Comparison of ENCODE assay signal across 18 mouse cellular contexts in the genomic region with DNA sequence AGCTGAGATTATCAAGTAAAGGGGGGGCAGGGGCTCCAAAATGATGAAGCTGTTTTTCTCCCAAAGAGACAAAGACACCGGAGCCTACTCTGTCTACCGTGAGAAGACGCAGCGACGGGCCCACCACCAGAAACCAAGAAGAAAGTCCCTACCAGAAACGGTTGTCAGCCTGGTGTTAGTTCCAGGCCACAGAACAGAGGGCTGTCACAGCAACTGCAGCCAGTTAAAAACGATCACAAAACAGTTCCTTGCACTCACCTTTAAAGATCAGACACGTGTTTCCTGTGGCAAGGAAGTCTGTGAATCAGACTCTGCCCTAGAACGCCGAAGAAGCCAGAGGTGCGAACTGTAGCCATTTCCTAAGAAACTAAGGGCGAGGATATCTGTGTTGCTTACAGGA. TPM values are rescaled to one million over a fixed set of nuclear protein-coding genes. Genes with fewer than 3 reads are reported as not detected.
DNase-seq lines count a peak whose midpoint lies in the region; ATAC-seq and TF ChIP-seq lines count a peak whose summit lies in the region.
"Had no signal": no experiment of that assay in that cellular context is flagged by ENCODE, and none has a peak within 500 bp of the region (broad histone marks: within the 10 kb centered on the region; RNA-seq: fewer than 3 reads in every experiment).

No protein-coding gene starts in this region.

- in situ Hi-C loops in CH12.LX (cut with MboI; ENCODE audit: low pct_ligation_motif_present, low pct_unique_long_range_greater_than_20kb, low sequenced_read_pairs) = loop anchor here (10.0 kb wide), 1 partner anchor 204 kb away; no protein-coding TSS in a partner anchor

- peak overlapping the region; percentile 50 for H3K4me2 ChIP-seq in CH12.LX (ENCODE audit: insufficient read depth, low read depth, poor library complexity, severe bottlenecking)
- H3K4me2 ChIP-seq: embryonic facial prominence, embryonic 13.5 days; heart, embryonic 15.5 days; liver, embryonic 15.5 days had no signal

- TF ChIP-seq POLR2A in thymus, adult 2 months (IDR thresholded peaks at IDR 0.05; ENCODE audit: control insufficient read depth, extremely low read depth, insufficient read depth, low read length, poor library complexity) = no peak
- TF ChIP-seq POLR2A in CH12.LX (IDR thresholded peaks at IDR 0.05; ENCODE audit: low read depth, low read length) = no peak

- peaks cover 5% of the 10 kb centered on the region for H3K9me3 ChIP-seq in CH12.LX (replicated peaks; ENCODE audit: low read length)
- H3K9me3 ChIP-seq: embryonic facial prominence, embryonic 13.5 days; heart, embryonic 15.5 days; liver, embryonic 15.5 days had no signal

- no peak for TF ChIP-seq EP300 in CH12.LX (IDR thresholded peaks at IDR 0.05; ENCODE audit: low read length)

- WGBS in thymus, adult 2 months = 5% methylated on average over 12 of the region's 12 CpGs

- TF ChIP-seq CTCF in thymus, adult 2 months (IDR thresholded peaks at IDR 0.05; ENCODE audit: borderline replicate concordance, control insufficient read depth, extremely low read depth, insufficient read depth, low read length, poor library complexity) = no peak
- TF ChIP-seq CTCF in CH12.LX (conservative IDR thresholded peaks at IDR 0.05 in 1 of 2, IDR thresholded peaks at IDR 0.05 in 1 of 2; ENCODE audit: low read depth in 2 of 2, low read length in 2 of 2) = no peak

- TF ChIP-seq RAD21 in CH12.LX (IDR thresholded peaks at IDR 0.05; ENCODE audit: low read depth, low read length) = no peak

- no peak for DNase-seq in thymus, adult 2 months
- DNase-seq in thymus, postnatal 25 days = no peak
- no peak for DNase-seq in CH12.LX (ENCODE audit: extremely low read depth)
- no peak for DNase-seq in cerebellum, postnatal 25 days
- no peak for DNase-seq in urinary bladder, adult 18-20 months (ENCODE audit: low spot score in 2 of 2)
- DNase-seq in adrenal gland, adult 18-20 months (ENCODE audit: low spot score in 2 of 2) = no peak
- DNase-seq: adrenal gland, postnatal 25 days; cerebellum, adult 2 months; gastrocnemius, postnatal 10 days; heart, adult 2 months; kidney, adult 9 months; kidney, postnatal 36 days had no signal

- peaks cover 8% of the 10 kb centered on the region for H3K4me1 ChIP-seq in thymus, adult 2 months (replicated peaks; ENCODE audit: control insufficient read depth, insufficient read depth, low read length)
- peaks cover 4 to 20% of the 10 kb centered on the region in 2 experiments; a peak in 2 of 4 replicates for H3K4me1 ChIP-seq in CH12.LX (ENCODE audit: control insufficient read depth in 1 of 2, insufficient read depth in 2 of 2)
- H3K4me1 ChIP-seq: embryonic facial prominence, embryonic 13.5 days; heart, embryonic 15.5 days; liver, embryonic 15.5 days had no signal

- H3K9ac ChIP-seq in CH12.LX (ENCODE audit: insufficient read depth, low read depth) = no peak overlapping the region
- H3K9ac ChIP-seq: embryonic facial prominence, embryonic 13.5 days; heart, embryonic 15.5 days; liver, embryonic 15.5 days had no signal

- H3K4me3 ChIP-seq in thymus, adult 2 months (ENCODE audit: control insufficient read depth, insufficient read depth, low read length) = no peak overlapping the region
- H3K4me3 ChIP-seq in CH12.LX (replicated peaks in 1 of 3; ENCODE audit: low read depth in 2 of 3, low read length in 2 of 3, poor library complexity in 1 of 3) = no peak overlapping the region
- H3K4me3 ChIP-seq: embryonic facial prominence, embryonic 13.5 days; heart, adult 2 months; heart, embryonic 15.5 days; liver, embryonic 15.5 days; myocyte had no signal

- no peaks in the 10 kb centered on the region for H3K79me2 ChIP-seq in CH12.LX (replicated peaks; ENCODE audit: control insufficient read depth, extremely low read depth, insufficient read depth, poor library complexity, severe bottlenecking)

- no peaks in the 10 kb centered on the region for H3K36me3 ChIP-seq in thymus, adult 2 months (ENCODE audit: control insufficient read depth, insufficient read depth, low read length)
- H3K36me3 ChIP-seq in CH12.LX (replicated peaks in 1 of 2; ENCODE audit: control insufficient read depth in 1 of 2, insufficient read depth in 1 of 2, low read length in 1 of 2) = no peaks in the 10 kb centered on the region
- H3K36me3 ChIP-seq: embryonic facial prominence, embryonic 13.5 days; heart, embryonic 15.5 days; liver, embryonic 15.5 days had no signal

- dilution Hi-C loops in CH12.LX (cut with MboI; ENCODE audit: extremely low pct_ligation_motif_present, extremely low pct_unique_long_range_greater_than_20kb, low sequenced_read_pairs) = no loop called here

- H3K27me3 ChIP-seq in thymus, adult 2 months (ENCODE audit: control insufficient read depth, insufficient read depth, low read length) = no peaks in the 10 kb centered on the region
- no peaks in the 10 kb centered on the region for H3K27me3 ChIP-seq in CH12.LX (replicated peaks)
- H3K27me3 ChIP-seq: embryonic facial prominence, embryonic 13.5 days; heart, embryonic 15.5 days; liver, embryonic 15.5 days had no signal

- ATAC-seq in megakaryocyte progenitor cell, adult 5-6 weeks (replicated peaks; ENCODE audit: poor library complexity) = peak; percentile 34
- ATAC-seq: lung, postnatal 0 days had no signal

- H3K27ac ChIP-seq in thymus, adult 2 months (ENCODE audit: control insufficient read depth, insufficient read depth, low read length) = peak overlapping the region; percentile 72; the same call in 1 of the 2 replicates
- no peak overlapping the region for H3K27ac ChIP-seq in CH12.LX (ENCODE audit: insufficient read depth, low read depth)
- H3K27ac ChIP-seq: embryonic facial prominence, embryonic 13.5 days; heart, adult 2 months; heart, embryonic 15.5 days; liver, embryonic 15.5 days had no signal

TF ChIP-seq in CH12.LX, 34 proteins besides CTCF, POLR2A, EP300 and RAD21:
- peak; percentile 79 for TF ChIP-seq MAX (IDR thresholded peaks at IDR 0.05; ENCODE audit: low read length)
- no peak for TF ChIP-seq JUND (conservative IDR thresholded peaks at IDR 0.05; ENCODE audit: low read depth, low read length)
- no peak for TF ChIP-seq USF2 (conservative IDR thresholded peaks at IDR 0.05; ENCODE audit: low read depth, low read length)
- TF ChIP-seq USF1 (IDR thresholded peaks at IDR 0.05; ENCODE audit: low read depth, low read length) = no peak
- 0 out of 2 replicates have a peak, but pooled peaks have one; percentile 8 for TF ChIP-seq ETS1 (conservative IDR thresholded peaks at IDR 0.05; ENCODE audit: low read depth, low read length)
- TF ChIP-seq MAZ (IDR thresholded peaks at IDR 0.05; ENCODE audit: low read depth, low read length) = no peak
- TF ChIP-seq ZNF384 (IDR thresholded peaks at IDR 0.05; ENCODE audit: low read depth, low read length) = no peak
- TF ChIP-seq SIN3A (IDR thresholded peaks at IDR 0.05; ENCODE audit: low read length) = no peak
- no peak for TF ChIP-seq POLR2AphosphoS2 (IDR thresholded peaks at IDR 0.05; ENCODE audit: low read depth, low read length)
- no peak for TF ChIP-seq MYC (IDR thresholded peaks at IDR 0.05; ENCODE audit: low read depth, low read length)
- no peak for TF ChIP-seq UBTF (IDR thresholded peaks at IDR 0.05; ENCODE audit: low read depth, low read length)

RNA-seq across cellular contexts. Expression of gene Otulin, which starts 10.7 kb away (rescaled TPM):
- polyA plus RNA-seq in thymus, adult 2 months (2012; rRNA removed) = 43.0 and 43.1 TPM in 2 replicates
- 40.0 and 51.2 TPM in 2 replicates for total RNA-seq in CH12.LX (2012; rRNA removed)
- total RNA-seq in CH12.LX (2014; rRNA removed) = 80.2 and 84.6 TPM in 2 replicates
- 84.8 and 91.0 TPM in 2 replicates for polyA plus RNA-seq in CH12.LX (2012; ENCODE audit: insufficient read length, low read depth)
- 71.6 and 72.0 TPM in 2 replicates for total RNA-seq in megakaryocyte progenitor cell, adult 5-6 weeks (2015)
- 35.4 and 42.0 TPM in 2 replicates for total RNA-seq in megakaryocyte progenitor cell, adult 5-6 weeks (2017)
- total RNA-seq in adrenal gland, adult 18-20 months (2021) = 10 to 100 TPM; 29.7 to 36.2 TPM

RNA-seq across cellular contexts. Expression of gene Otulinl, which starts 40.2 kb away (rescaled TPM):
- 29.6 and 32.1 TPM in 2 replicates for polyA plus RNA-seq in thymus, adult 2 months (2012; rRNA removed)
- total RNA-seq in CH12.LX (2012; rRNA removed) (1.3 and 1.7 TPM in 2 replicates), CH12.LX (2014; rRNA removed) (1.5 and 2.5 TPM in 2 replicates)
- polyA plus RNA-seq in CH12.LX (2012; ENCODE audit: insufficient read length, low read depth) = 0.84 and 1.3 TPM in 2 replicates
- total RNA-seq in megakaryocyte progenitor cell, adult 5-6 weeks (2015) = 69.7 and 87.3 TPM in 2 replicates
- total RNA-seq in megakaryocyte progenitor cell, adult 5-6 weeks (2017) = 30.3 and 37.4 TPM in 2 replicates
- 1 to 10 TPM; 5.6 to 7.7 TPM for total RNA-seq in adrenal gland, adult 18-20 months (2021)
